Mouse (Mus musculus): ENCODE results near the gene Son. TPM values are rescaled to one million over a fixed set of nuclear protein-coding genes. Genes with fewer than 3 reads are reported as not detected.

The Son gene
- total RNA-seq, 1 experiment = 181 TPM

GRCm38 (mm10) chr16:91663795-91664194 is 16.5 kb downstream of the Son start:
- in situ Hi-C loops (cut with MboI; ENCODE audit: low sequenced_read_pairs in 2 of 2, unreplicated experiment in 2 of 2) = loop anchor here in 1 of 2 experiments (10.0 kb wide), 1 partner anchor 1419 kb away; no protein-coding TSS in a partner anchor
- H3K4me3 ChIP-seq (ENCODE audit: insufficient read depth in 1 of 2, low read depth in 1 of 2, low read length in 2 of 2, poor library complexity in 1 of 2, severe bottlenecking in 1 of 2) = no peak overlapping the region
- TF ChIP-seq CHD2 (IDR thresholded peaks at IDR 0.05; ENCODE audit: low read depth, low read length) (no peak), ZC3H11A (IDR thresholded peaks at IDR 0.05; ENCODE audit: borderline replicate concordance, low read depth, low read length) (no peak), ZNF384 (IDR thresholded peaks at IDR 0.05; ENCODE audit: low read depth, low read length) (no peak), MAFK (IDR thresholded peaks at IDR 0.05; ENCODE audit: insufficient read depth, low read depth, low read length) (no peak), HCFC1 (IDR thresholded peaks at IDR 0.05; ENCODE audit: borderline replicate concordance, insufficient read depth, low read length) (no peak)
- no peaks in the 10 kb centered on the region for H3K9me3 ChIP-seq (ENCODE audit: control insufficient read depth, insufficient read depth, low read depth, low read length)
- no peak overlapping the region for H3K27ac ChIP-seq (ENCODE audit: insufficient read depth, low read depth, low read length, poor library complexity, severe bottlenecking)
- H3K4me1 ChIP-seq (ENCODE audit: control insufficient read depth in 2 of 2, insufficient read depth in 2 of 2, low read length in 2 of 2, poor library complexity in 1 of 2) = peaks cover 0 to 1% of the 10 kb centered on the region in 2 experiments; a peak in 1 of 4 replicates
- peaks cover 56% of the 10 kb centered on the region for H3K36me3 ChIP-seq (ENCODE audit: control insufficient read depth, insufficient read depth, low read length, poor library complexity, severe bottlenecking)
- DNase-seq (ENCODE audit: low read depth, low spot score) = no peak
- no peak overlapping the region for H3K9ac ChIP-seq (ENCODE audit: insufficient read depth, low read depth, low read length, poor library complexity, severe bottlenecking)

GRCm38 (mm10) chr16:91674500-91674899 is 27.2 kb downstream of the Son start:
- H3K9me3 ChIP-seq (ENCODE audit: control insufficient read depth, insufficient read depth, low read depth, low read length) = no peaks in the 10 kb centered on the region
- H3K36me3 ChIP-seq (ENCODE audit: control insufficient read depth, insufficient read depth, low read length, poor library complexity, severe bottlenecking) = peaks cover 37% of the 10 kb centered on the region

GRCm38 (mm10) chr16:91678147-91678911 is 31.0 kb downstream of the Son start:
- in situ Hi-C loops (cut with MboI; ENCODE audit: low sequenced_read_pairs in 2 of 2, unreplicated experiment in 2 of 2) = no loop called here
- H3K9me3 ChIP-seq (ENCODE audit: control insufficient read depth, insufficient read depth, low read depth, low read length) = no peaks in the 10 kb centered on the region
- H3K9ac ChIP-seq (ENCODE audit: insufficient read depth, low read depth, low read length, poor library complexity, severe bottlenecking) = no peak overlapping the region
- no peak overlapping the region for H3K27ac ChIP-seq (ENCODE audit: insufficient read depth, low read depth, low read length, poor library complexity, severe bottlenecking)
- TF ChIP-seq MAFK (IDR thresholded peaks at IDR 0.05; ENCODE audit: insufficient read depth, low read depth, low read length) (no peak), ZNF384 (IDR thresholded peaks at IDR 0.05; ENCODE audit: low read depth, low read length) (no peak), HCFC1 (IDR thresholded peaks at IDR 0.05; ENCODE audit: borderline replicate concordance, insufficient read depth, low read length) (no peak)
- no peaks in the 10 kb centered on the region for H3K4me1 ChIP-seq (ENCODE audit: control insufficient read depth in 2 of 2, insufficient read depth in 2 of 2, low read length in 2 of 2, poor library complexity in 1 of 2)
- no peak overlapping the region for H3K4me3 ChIP-seq (ENCODE audit: insufficient read depth in 1 of 2, low read depth in 1 of 2, low read length in 2 of 2, poor library complexity in 1 of 2, severe bottlenecking in 1 of 2)
- H3K36me3 ChIP-seq (ENCODE audit: control insufficient read depth, insufficient read depth, low read length, poor library complexity, severe bottlenecking) = peaks cover 34% of the 10 kb centered on the region
- no peak for DNase-seq (ENCODE audit: low read depth, low spot score)

More at GRCm38 (mm10) chr16:91674500-91674899, 27.2 kb downstream of the Son start:
- Histone ChIP-seq H3K9ac (ENCODE audit: insufficient read depth, low read depth, low read length, poor library complexity, severe bottlenecking) (no peak overlapping the region), H3K4me3 (ENCODE audit: insufficient read depth in 1 of 2, low read depth in 1 of 2, low read length in 2 of 2, poor library complexity in 1 of 2, severe bottlenecking in 1 of 2) (no peak overlapping the region), H3K4me1 (ENCODE audit: control insufficient read depth in 2 of 2, insufficient read depth in 2 of 2, low read length in 2 of 2, poor library complexity in 1 of 2) (no peaks in the 10 kb centered on the region), H3K27ac (ENCODE audit: insufficient read depth, low read depth, low read length, poor library complexity, severe bottlenecking) (no peak overlapping the region)
- no peak for DNase-seq (ENCODE audit: low read depth, low spot score)
- in situ Hi-C loops (cut with MboI; ENCODE audit: low sequenced_read_pairs in 2 of 2, unreplicated experiment in 2 of 2) = no loop called here
- TF ChIP-seq ZC3H11A (IDR thresholded peaks at IDR 0.05; ENCODE audit: borderline replicate concordance, low read depth, low read length) (no peak), MAFK (IDR thresholded peaks at IDR 0.05; ENCODE audit: insufficient read depth, low read depth, low read length) (no peak), HCFC1 (IDR thresholded peaks at IDR 0.05; ENCODE audit: borderline replicate concordance, insufficient read depth, low read length) (no peak), ZNF384 (IDR thresholded peaks at IDR 0.05; ENCODE audit: low read depth, low read length) (no peak)

- no peak for TF ChIP-seq ZC3H11A (IDR thresholded peaks at IDR 0.05; ENCODE audit: borderline replicate concordance, low read depth, low read length)
- TF ChIP-seq HCFC1 (IDR thresholded peaks at IDR 0.05; ENCODE audit: borderline replicate concordance, insufficient read depth, low read length) = no peak
- TF ChIP-seq CHD2 (IDR thresholded peaks at IDR 0.05; ENCODE audit: low read depth, low read length) = no peak
- TF ChIP-seq ZNF384 (IDR thresholded peaks at IDR 0.05; ENCODE audit: low read depth, low read length) = no peak
- TF ChIP-seq MAFK (IDR thresholded peaks at IDR 0.05; ENCODE audit: insufficient read depth, low read depth, low read length) = no peak
- peaks cover 42% of the 10 kb centered on the region for H3K36me3 ChIP-seq (ENCODE audit: control insufficient read depth, insufficient read depth, low read length, poor library complexity, severe bottlenecking)
- no peak overlapping the region for H3K27ac ChIP-seq (ENCODE audit: insufficient read depth, low read depth, low read length, poor library complexity, severe bottlenecking)
- H3K9ac ChIP-seq (ENCODE audit: insufficient read depth, low read depth, low read length, poor library complexity, severe bottlenecking) = no peak overlapping the region
- no peak for DNase-seq (ENCODE audit: low read depth, low spot score)
- no peaks in the 10 kb centered on the region for H3K9me3 ChIP-seq (ENCODE audit: control insufficient read depth, insufficient read depth, low read depth, low read length)
- in situ Hi-C loops (cut with MboI; ENCODE audit: low sequenced_read_pairs in 2 of 2, unreplicated experiment in 2 of 2) = no loop called here
- no peak overlapping the region for H3K4me3 ChIP-seq (ENCODE audit: insufficient read depth in 1 of 2, low read depth in 1 of 2, low read length in 2 of 2, poor library complexity in 1 of 2, severe bottlenecking in 1 of 2)
- H3K4me1 ChIP-seq (ENCODE audit: control insufficient read depth in 2 of 2, insufficient read depth in 2 of 2, low read length in 2 of 2, poor library complexity in 1 of 2) = no peaks in the 10 kb centered on the region
These were observed 33.4 kb downstream of the Son start for GRCm38 (mm10) chr16:91680656-91681055.
